8 mouse cellular contexts compared by ENCODE assay signal in the genomic region with DNA sequence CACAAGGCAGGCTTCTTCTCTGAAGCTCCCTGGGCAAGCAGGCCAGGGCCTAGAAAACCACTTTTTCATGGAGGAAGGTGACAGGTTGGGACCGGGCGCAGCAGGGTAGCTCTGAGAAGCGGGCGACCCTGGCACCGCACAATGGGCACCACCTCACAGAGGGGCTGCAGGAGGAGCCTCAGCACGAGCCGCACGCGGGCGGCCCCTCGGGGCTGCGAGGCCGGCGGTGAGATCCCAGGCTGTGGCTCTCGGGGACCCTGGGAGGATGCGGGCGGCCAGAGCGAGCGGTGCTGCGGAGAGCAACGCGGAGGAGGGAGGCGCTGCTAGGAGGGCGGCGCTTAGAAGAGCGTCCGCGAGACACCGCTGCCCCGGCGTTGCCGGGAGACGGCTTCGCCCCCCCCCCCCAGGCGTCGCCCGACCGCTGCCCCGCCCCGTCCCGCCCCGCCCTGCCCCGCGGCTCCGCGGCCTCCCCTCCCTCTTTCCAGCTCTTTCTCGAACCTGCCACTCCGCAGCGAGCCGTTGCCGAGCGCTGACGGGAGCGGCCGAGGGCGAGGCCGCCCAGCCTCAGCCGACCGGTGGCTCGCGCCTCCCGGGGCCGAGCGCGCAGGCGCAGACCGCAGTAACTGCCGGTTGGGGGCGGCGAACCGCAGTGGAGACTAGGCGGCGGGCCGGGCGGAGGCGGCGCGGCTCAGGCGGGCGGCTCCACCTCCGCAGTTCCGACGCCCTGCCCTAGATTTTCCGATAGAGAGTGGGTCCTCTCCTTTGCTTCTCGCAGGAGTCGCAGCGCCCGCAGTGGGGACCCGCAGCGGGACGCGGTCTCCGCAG. TPM values are rescaled to one million over a fixed set of nuclear protein-coding genes. Genes with fewer than 3 reads are reported as not detected.
DNase-seq lines count a peak whose midpoint lies in the region; ATAC-seq and TF ChIP-seq lines count a peak whose summit lies in the region.

No protein-coding gene starts in this region.

- H3K9me3 ChIP-seq in heart, embryonic 13.5 days: no peaks in the 10 kb centered on the region
- no peaks in the 10 kb centered on the region for H3K9me3 ChIP-seq in liver, embryonic 11.5 days (ENCODE audit: control insufficient read depth, low read length)

- peak overlapping the region; percentile 40 for H3K27ac ChIP-seq in brown adipose tissue, adult 24 weeks (replicated peaks; ENCODE audit: low read depth, low read length)
- H3K27ac ChIP-seq in heart, embryonic 13.5 days (replicated peaks): peak overlapping the region; percentile 85
- H3K27ac ChIP-seq in liver, embryonic 11.5 days (ENCODE audit: low read depth, low read length): peak overlapping the region; percentile 87

- peak overlapping the region; percentile 58 for H3ac ChIP-seq in myocyte (ENCODE audit: control insufficient read depth, insufficient read length)

- under 1% methylated on average over 59 of the region's 93 CpGs for WGBS in heart, embryonic 13.5 days
- under 1% methylated on average over 61 of the region's 93 CpGs for WGBS in liver, embryonic 11.5 days

- peak; percentile 95 for DNase-seq in kidney, postnatal 10 days
- peak; percentile 89 for DNase-seq in liver, embryonic 11.5 days (ENCODE audit: low spot score)
- peak; percentile 93 to 97 for DNase-seq in spleen, postnatal 4 days (ENCODE audit: low spot score in 2 of 2)

- peak overlapping the region; percentile 87 for H3K4me3 ChIP-seq in brown adipose tissue, adult 24 weeks (ENCODE audit: insufficient read depth, low read depth, low read length)
- peak overlapping the region; percentile 91 for H3K4me3 ChIP-seq in heart, embryonic 13.5 days
- H3K4me3 ChIP-seq in liver, embryonic 11.5 days (ENCODE audit: low read depth, low read length): peak overlapping the region; percentile 86
- H3K4me3 ChIP-seq in myocyte: peak overlapping the region; percentile 84

- peak overlapping the region; percentile 91 for H3K9ac ChIP-seq in heart, embryonic 13.5 days
- peak overlapping the region; percentile 82 for H3K9ac ChIP-seq in liver, embryonic 11.5 days (ENCODE audit: low read depth, low read length)

- peak overlapping the region; percentile 93 for H3K4me2 ChIP-seq in heart, embryonic 13.5 days
- peak overlapping the region; percentile 98 for H3K4me2 ChIP-seq in liver, embryonic 11.5 days
- H3K4me2 ChIP-seq in myocyte (ENCODE audit: low read depth): peak overlapping the region; percentile 93

- H3K36me3 ChIP-seq in heart, embryonic 13.5 days: no peaks in the 10 kb centered on the region
- no peaks in the 10 kb centered on the region for H3K36me3 ChIP-seq in liver, embryonic 11.5 days (ENCODE audit: control insufficient read depth, insufficient read depth, low read length)
- no peaks in the 10 kb centered on the region for H3K36me3 ChIP-seq in myocyte (ENCODE audit: control insufficient read depth, insufficient read depth)

- TF ChIP-seq POLR2A in myocyte (IDR thresholded peaks at IDR 0.05; ENCODE audit: insufficient read length, low read depth): peak; percentile 68

- peaks cover 3% of the 10 kb centered on the region; the same call in 1 of the 2 replicates for H3K27me3 ChIP-seq in heart, embryonic 13.5 days (replicated peaks)
- no peaks in the 10 kb centered on the region for H3K27me3 ChIP-seq in liver, embryonic 11.5 days (replicated peaks; ENCODE audit: control insufficient read depth, insufficient read depth, low read length)
- H3K27me3 ChIP-seq in myocyte (ENCODE audit: control insufficient read depth, insufficient read depth, insufficient read length): no peaks in the 10 kb centered on the region

- no peaks in the 10 kb centered on the region for H3K4me1 ChIP-seq in brown adipose tissue, adult 24 weeks (ENCODE audit: control insufficient read depth, insufficient read depth, insufficient read length, low read length)
- H3K4me1 ChIP-seq in heart, embryonic 13.5 days: peaks cover 19% of the 10 kb centered on the region
- H3K4me1 ChIP-seq in liver, embryonic 11.5 days (replicated peaks; ENCODE audit: control insufficient read depth, insufficient read depth, low read length): peaks cover 7% of the 10 kb centered on the region; the same call in 1 of the 2 replicates

- peak; percentile 74 for ATAC-seq in CD4-positive, CD25-positive, alpha-beta regulatory T cell, adult 4 months
- peak; percentile 87 for ATAC-seq in erythroid progenitor cell, adult 5-6 weeks (replicated peaks; ENCODE audit: low FRiP score, poor library complexity, severe bottlenecking)
- peak; percentile 93 for ATAC-seq in heart, embryonic 13.5 days (ENCODE audit: extremely low read depth, insufficient number of reproducible peaks, low FRiP score, low TSS enrichment)
- ATAC-seq in liver, embryonic 11.5 days (replicated peaks; ENCODE audit: low FRiP score): peak; percentile 94

- peaks cover 42% of the 10 kb centered on the region for H3K79me2 ChIP-seq in myocyte (ENCODE audit: control insufficient read depth, insufficient read depth)

TF ChIP-seq in myocyte, 11 proteins besides CTCF, POLR2A, EP300 and RAD21:
- TF ChIP-seq CEBPB (IDR thresholded peaks at IDR 0.05; ENCODE audit: insufficient read depth, poor library complexity, severe bottlenecking) (no peak), POLR2AphosphoS2 (IDR thresholded peaks at IDR 0.05; ENCODE audit: insufficient read length, low read depth) (peak; percentile 71), SRF (IDR thresholded peaks at IDR 0.05; ENCODE audit: control insufficient read depth, insufficient read length, low read depth) (no peak), TCF12 (IDR thresholded peaks at IDR 0.05; ENCODE audit: insufficient read depth, poor library complexity, severe bottlenecking) (no peak), TCF3 (IDR thresholded peaks at IDR 0.05; ENCODE audit: insufficient read length, low read depth) (no peak), USF1 (IDR thresholded peaks at IDR 0.05; ENCODE audit: low read depth) (no peak)

RNA-seq across cellular contexts. Expression of a gene that starts 0.8 kb away (rescaled TPM):
- 10 to 100 TPM; 24.4 to 29.4 TPM for polyA plus RNA-seq in CD4-positive, CD25-positive, alpha-beta regulatory T cell, adult 4 months (2017; shearing (Covaris generic))
- polyA plus RNA-seq in brown adipose tissue, adult 24 weeks (2012; ENCODE audit: insufficient read depth, insufficient read length, missing spikeins): 36.8 and 43.5 TPM in 2 replicates
- total RNA-seq in erythroid progenitor cell, adult 5-6 weeks (2015; ENCODE audit: low replicate concordance): 84.3 and 85.8 TPM in 2 replicates
- 58.1 and 152 TPM in 2 replicates for total RNA-seq in erythroid progenitor cell, adult 5-6 weeks (2017; ENCODE audit: low replicate concordance)
- polyA plus RNA-seq in heart, embryonic 13.5 days (2015; fragmentation: Nextera tagmentation; extraction: Ambion mirVana): 25.8 and 28.0 TPM in 2 replicates
- polyA plus RNA-seq in liver, embryonic 11.5 days (2014; fragmentation: Nextera tagmentation; extraction: Ambion mirVana): 22.4 and 25.9 TPM in 2 replicates
- 15.3 TPM for polyA plus RNA-seq in myocyte (2012; fragmentation: generic; extraction: Trizol)

RNA-seq across cellular contexts. Expression of a gene that starts 36.4 kb away (rescaled TPM):
- polyA plus RNA-seq in CD4-positive, CD25-positive, alpha-beta regulatory T cell, adult 4 months (2017; shearing (Covaris generic)): not detected
- polyA plus RNA-seq in brown adipose tissue, adult 24 weeks (2012; ENCODE audit: insufficient read depth, insufficient read length, missing spikeins): 0.48 TPM in 1 of 2 replicates, not detected in the other
- total RNA-seq in erythroid progenitor cell, adult 5-6 weeks (2015; ENCODE audit: low replicate concordance): not detected in 2 replicates
- not detected in 2 replicates for total RNA-seq in erythroid progenitor cell, adult 5-6 weeks (2017; ENCODE audit: low replicate concordance)
- polyA plus RNA-seq in heart, embryonic 13.5 days (2015; fragmentation: Nextera tagmentation; extraction: Ambion mirVana): 0.66 and 1.1 TPM in 2 replicates
- 0.12 and 0.38 TPM in 2 replicates for polyA plus RNA-seq in liver, embryonic 11.5 days (2014; fragmentation: Nextera tagmentation; extraction: Ambion mirVana)
- polyA plus RNA-seq in myocyte (2012; fragmentation: generic; extraction: Trizol): not detected

RNA-seq across cellular contexts. Expression of a gene that starts 54.8 kb away (rescaled TPM):
- 1 to 10 TPM; 5.6 to 6.2 TPM for polyA plus RNA-seq in CD4-positive, CD25-positive, alpha-beta regulatory T cell, adult 4 months (2017; shearing (Covaris generic))
- 3.6 and 6.6 TPM in 2 replicates for polyA plus RNA-seq in brown adipose tissue, adult 24 weeks (2012; ENCODE audit: insufficient read depth, insufficient read length, missing spikeins)
- total RNA-seq in erythroid progenitor cell, adult 5-6 weeks (2015; ENCODE audit: low replicate concordance): 142 and 182 TPM in 2 replicates
- total RNA-seq in erythroid progenitor cell, adult 5-6 weeks (2017; ENCODE audit: low replicate concordance): 197 and 209 TPM in 2 replicates
- polyA plus RNA-seq in heart, embryonic 13.5 days (2015; fragmentation: Nextera tagmentation; extraction: Ambion mirVana): 32.3 and 39.3 TPM in 2 replicates
- 72.8 and 77.1 TPM in 2 replicates for polyA plus RNA-seq in liver, embryonic 11.5 days (2014; fragmentation: Nextera tagmentation; extraction: Ambion mirVana)
- 5.5 TPM for polyA plus RNA-seq in myocyte (2012; fragmentation: generic; extraction: Trizol)

Comparison
In these comparisons a context has a peak if more than half of its experiments do, and no peak if none do; other contexts are left out.
1. Peak in every context shown above with its lines: DNase-seq, ATAC-seq, H3K4me3 ChIP-seq and H3K27ac ChIP-seq.